Mouse (Mus musculus) intestine, embryonic 15.5 days (tissue): ENCODE measurements around the gene Ifnk. TPM values are rescaled to one million over a fixed set of nuclear protein-coding genes. Genes with fewer than 3 reads are reported as not detected.

ENCODE experiments used
- polyA plus RNA-seq: library from polyadenylated mRNA; unstranded; fragments of >200 nt; fragmentation: Nextera tagmentation; extraction: Ambion mirVana; gene quantifications from 2 replicates; pipeline ENCODE4 v1.2.1, GENCODE M21; 2015

Ifnk gene
- polyA plus RNA-seq, 1 experiment from 2014 or later = 0.49 TPM

Other genes with a start within 250 kb of the Ifnk start
- 30.2 and 32.1 TPM in 2 replicates for gene Mob3b, start 5.4 kb downstream of the Ifnk start, polyA plus RNA-seq
- gene C9orf72, start 74.1 kb downstream of the Ifnk start, polyA plus RNA-seq = 11.7 and 11.9 TPM in 2 replicates